Mouse (Mus musculus) lung, adult 2 months (tissue): ENCODE data around the gene D330045A20Rik.

Experiments used
- CTCF ChIP-seq: fragments of 200-500 bp; IDR thresholded peaks from 2 replicates; pipeline ENCODE4 v1.5.1; 2011; ENCODE audit warnings: mild to moderate bottlenecking, low read length, control low read depth; ENCODE audit not compliant: insufficient read depth
- POLR2A ChIP-seq: fragments of 200-500 bp; IDR thresholded peaks from 2 replicates; pipeline ENCODE4 v1.6.1; 2011; ENCODE audit warnings: low read depth, mild to moderate bottlenecking, control low read depth, low read length, borderline replicate concordance; ENCODE audit errors: extremely low read depth

DNA sequence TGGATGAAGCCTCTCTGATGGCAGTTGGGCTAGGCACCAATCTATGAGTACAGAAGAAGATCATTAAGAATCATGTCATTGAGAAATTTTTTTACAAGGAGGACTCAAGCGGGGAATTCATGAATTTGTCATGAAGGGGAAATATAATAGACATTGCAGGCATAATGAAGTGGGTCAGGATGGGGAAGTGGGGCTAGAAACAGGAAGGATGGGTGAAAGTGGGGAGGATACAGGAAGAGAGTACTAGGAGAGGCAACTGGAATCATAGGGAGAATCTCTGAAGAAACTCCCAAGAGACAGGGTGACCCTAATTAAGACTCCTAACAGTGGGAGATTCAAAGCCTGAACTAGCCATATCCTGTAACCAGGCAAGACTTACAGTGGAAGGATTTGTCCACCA, 4.8 kb downstream of the D330045A20Rik start:
- no peak for TF ChIP-seq CTCF
- TF ChIP-seq POLR2A: no peak
